Mouse (Mus musculus): ENCODE data around the gene Adgrv1. TPM values are rescaled to one million over a fixed set of nuclear protein-coding genes. Genes with fewer than 3 reads are reported as not detected.

Adgrv1 gene
- polyA plus RNA-seq, 1 experiment from 2014 or later, result 38.5 TPM

- Histone ChIP-seq H3K9me3 (0 out of 2 replicates have a peak, but pooled peaks cover 3% of the 10 kb centered on the region), H3K4me3 (no peak overlapping the region), H3K27ac (replicated peaks) (no peak overlapping the region), H3K4me2 (replicated peaks) (no peak overlapping the region), H3K36me3 (0 out of 2 replicates have a peak, but pooled peaks cover 2% of the 10 kb centered on the region), H3K9ac (replicated peaks) (no peak overlapping the region), H3K4me1 (no peaks in the 10 kb centered on the region), H3K27me3 (no peaks in the 10 kb centered on the region)
- ATAC-seq (ENCODE audit: low FRiP score, low read depth), result no peak
- WGBS, result 63% methylated on average over 1 of the region's 1 CpGs
These were observed 421.5 kb downstream of the Adgrv1 start for GRCm38 (mm10) chr13:81211436-81211835.

GRCm38 (mm10) chr13:81210516-81210915 is 422.4 kb downstream of the Adgrv1 start:
- Histone ChIP-seq H3K4me1 (no peaks in the 10 kb centered on the region), H3K27ac (replicated peaks) (no peak overlapping the region), H3K4me2 (replicated peaks) (no peak overlapping the region), H3K36me3 (no peaks in the 10 kb centered on the region), H3K27me3 (no peaks in the 10 kb centered on the region), H3K9ac (replicated peaks) (no peak overlapping the region), H3K9me3 (0 out of 2 replicates have a peak, but pooled peaks cover 3% of the 10 kb centered on the region), H3K4me3 (no peak overlapping the region)
- 96% methylated on average over 2 of the region's 2 CpGs for WGBS
- no peak for ATAC-seq (ENCODE audit: low FRiP score, low read depth)

GRCm38 (mm10) chr13:81209815-81210214 is 423.1 kb downstream of the Adgrv1 start:
- H3K27ac ChIP-seq (replicated peaks), result no peak overlapping the region
- ATAC-seq (ENCODE audit: low FRiP score, low read depth), result no peak
- no peak overlapping the region for H3K9ac ChIP-seq (replicated peaks)
- no peaks in the 10 kb centered on the region for H3K27me3 ChIP-seq
- no peaks in the 10 kb centered on the region for H3K4me1 ChIP-seq
- H3K36me3 ChIP-seq, result no peaks in the 10 kb centered on the region
- WGBS, result 88% methylated on average over 3 of the region's 3 CpGs
- no peak overlapping the region for H3K4me3 ChIP-seq
- no peak overlapping the region for H3K4me2 ChIP-seq (replicated peaks)
- H3K9me3 ChIP-seq, result no peaks in the 10 kb centered on the region

- Histone ChIP-seq H3K4me1 (no peaks in the 10 kb centered on the region), H3K9ac (replicated peaks) (no peak overlapping the region), H3K27ac (replicated peaks) (no peak overlapping the region), H3K4me2 (replicated peaks) (no peak overlapping the region), H3K9me3 (no peaks in the 10 kb centered on the region), H3K27me3 (no peaks in the 10 kb centered on the region), H3K4me3 (no peak overlapping the region), H3K36me3 (0 out of 2 replicates have a peak, but pooled peaks cover 4% of the 10 kb centered on the region)
- no peak for ATAC-seq (ENCODE audit: low FRiP score, low read depth)
- 93% methylated on average over 1 of the region's 1 CpGs for WGBS
These were observed 424.8 kb downstream of the Adgrv1 start for GRCm38 (mm10) chr13:81208106-81208613.

- no peak overlapping the region for H3K4me3 ChIP-seq
- 86% methylated on average over 12 of the region's 12 CpGs for WGBS
- H3K4me2 ChIP-seq (replicated peaks), result no peak overlapping the region
- H3K36me3 ChIP-seq, result peaks cover 6% of the 10 kb centered on the region; the same call in 1 of the 2 replicates
- no peaks in the 10 kb centered on the region for H3K9me3 ChIP-seq
- ATAC-seq (ENCODE audit: low FRiP score, low read depth), result no peak
- H3K27me3 ChIP-seq, result no peaks in the 10 kb centered on the region
- no peak overlapping the region for H3K27ac ChIP-seq (replicated peaks)
- H3K4me1 ChIP-seq, result no peaks in the 10 kb centered on the region
- H3K9ac ChIP-seq (replicated peaks), result no peak overlapping the region
These were observed 450.7 kb downstream of the Adgrv1 start for GRCm38 (mm10) chr13:81181966-81182908.

- no peak overlapping the region for H3K27ac ChIP-seq (replicated peaks)
- no peaks in the 10 kb centered on the region for H3K9me3 ChIP-seq
- H3K36me3 ChIP-seq, result peaks cover 6% of the 10 kb centered on the region; the same call in 1 of the 2 replicates
- no peak for ATAC-seq (ENCODE audit: low FRiP score, low read depth)
- H3K4me1 ChIP-seq, result no peaks in the 10 kb centered on the region
- H3K9ac ChIP-seq (replicated peaks), result no peak overlapping the region
- H3K4me2 ChIP-seq (replicated peaks), result no peak overlapping the region
- 84% methylated on average over 4 of the region's 4 CpGs for WGBS
- H3K4me3 ChIP-seq, result no peak overlapping the region
- H3K27me3 ChIP-seq, result no peaks in the 10 kb centered on the region
These were observed 451.5 kb downstream of the Adgrv1 start for GRCm38 (mm10) chr13:81181459-81181858.

- no peak for ATAC-seq (ENCODE audit: low FRiP score, low read depth)
- Histone ChIP-seq H3K27ac (replicated peaks) (no peak overlapping the region), H3K9ac (replicated peaks) (no peak overlapping the region), H3K4me1 (no peaks in the 10 kb centered on the region), H3K4me3 (no peak overlapping the region), H3K36me3 (peaks cover 5% of the 10 kb centered on the region; the same call in 1 of the 2 replicates), H3K27me3 (no peaks in the 10 kb centered on the region), H3K4me2 (replicated peaks) (no peak overlapping the region), H3K9me3 (no peaks in the 10 kb centered on the region)
- WGBS, result 91% methylated on average over 4 of the region's 4 CpGs
These were observed 456.1 kb downstream of the Adgrv1 start for GRCm38 (mm10) chr13:81176820-81177219.

- no peak overlapping the region for H3K27ac ChIP-seq (replicated peaks)
- no peak overlapping the region for H3K9ac ChIP-seq (replicated peaks)
- no peaks in the 10 kb centered on the region for H3K9me3 ChIP-seq
- H3K4me1 ChIP-seq, result no peaks in the 10 kb centered on the region
- ATAC-seq (ENCODE audit: low FRiP score, low read depth), result no peak
- H3K4me2 ChIP-seq (replicated peaks), result no peak overlapping the region
- no peaks in the 10 kb centered on the region for H3K27me3 ChIP-seq
- H3K4me3 ChIP-seq, result no peak overlapping the region
- peaks cover 4% of the 10 kb centered on the region; the same call in 1 of the 2 replicates for H3K36me3 ChIP-seq
- 95% methylated on average over 3 of the region's 3 CpGs for WGBS
These were observed 456.9 kb downstream of the Adgrv1 start for GRCm38 (mm10) chr13:81176071-81176470.

- Histone ChIP-seq H3K4me1 (no peaks in the 10 kb centered on the region), H3K9me3 (no peaks in the 10 kb centered on the region), H3K4me2 (replicated peaks) (no peak overlapping the region), H3K27ac (replicated peaks) (no peak overlapping the region), H3K27me3 (no peaks in the 10 kb centered on the region), H3K4me3 (no peak overlapping the region), H3K9ac (replicated peaks) (no peak overlapping the region), H3K36me3 (no peaks in the 10 kb centered on the region)
- WGBS, result 89% methylated on average over 3 of the region's 3 CpGs
- no peak for ATAC-seq (ENCODE audit: low FRiP score, low read depth)
These were observed 461.8 kb downstream of the Adgrv1 start for GRCm38 (mm10) chr13:81171115-81171514.

GRCm38 (mm10) chr13:81167450-81167849 is 465.5 kb downstream of the Adgrv1 start:
- Histone ChIP-seq H3K9me3 (no peaks in the 10 kb centered on the region), H3K9ac (replicated peaks) (no peak overlapping the region), H3K4me2 (replicated peaks) (no peak overlapping the region), H3K36me3 (no peaks in the 10 kb centered on the region), H3K27ac (replicated peaks) (no peak overlapping the region), H3K27me3 (no peaks in the 10 kb centered on the region), H3K4me1 (no peaks in the 10 kb centered on the region), H3K4me3 (no peak overlapping the region)
- ATAC-seq (ENCODE audit: low FRiP score, low read depth), result no peak
- 89% methylated on average over 6 of the region's 6 CpGs for WGBS

GRCm38 (mm10) chr13:81159808-81160207 is 473.1 kb downstream of the Adgrv1 start:
- H3K27ac ChIP-seq (replicated peaks), result no peak overlapping the region
- no peak overlapping the region for H3K4me2 ChIP-seq (replicated peaks)
- H3K27me3 ChIP-seq, result no peaks in the 10 kb centered on the region
- H3K4me1 ChIP-seq, result no peaks in the 10 kb centered on the region
- H3K36me3 ChIP-seq, result no peaks in the 10 kb centered on the region
- H3K9me3 ChIP-seq, result no peaks in the 10 kb centered on the region
- H3K9ac ChIP-seq (replicated peaks), result no peak overlapping the region
- H3K4me3 ChIP-seq, result no peak overlapping the region
- 91% methylated on average over 2 of the region's 2 CpGs for WGBS
- no peak for ATAC-seq (ENCODE audit: low FRiP score, low read depth)

GRCm38 (mm10) chr13:81155322-81155721 is 477.6 kb downstream of the Adgrv1 start:
- Histone ChIP-seq H3K9ac (replicated peaks) (no peak overlapping the region), H3K4me3 (no peak overlapping the region), H3K27me3 (no peaks in the 10 kb centered on the region), H3K4me2 (replicated peaks) (no peak overlapping the region), H3K27ac (replicated peaks) (no peak overlapping the region), H3K4me1 (no peaks in the 10 kb centered on the region), H3K36me3 (peaks cover 4% of the 10 kb centered on the region; the same call in 1 of the 2 replicates), H3K9me3 (no peaks in the 10 kb centered on the region)
- ATAC-seq (ENCODE audit: low FRiP score, low read depth), result peak; percentile 50
